Comparison of ENCODE assay signal across 24 mouse cellular contexts in the genomic region with DNA sequence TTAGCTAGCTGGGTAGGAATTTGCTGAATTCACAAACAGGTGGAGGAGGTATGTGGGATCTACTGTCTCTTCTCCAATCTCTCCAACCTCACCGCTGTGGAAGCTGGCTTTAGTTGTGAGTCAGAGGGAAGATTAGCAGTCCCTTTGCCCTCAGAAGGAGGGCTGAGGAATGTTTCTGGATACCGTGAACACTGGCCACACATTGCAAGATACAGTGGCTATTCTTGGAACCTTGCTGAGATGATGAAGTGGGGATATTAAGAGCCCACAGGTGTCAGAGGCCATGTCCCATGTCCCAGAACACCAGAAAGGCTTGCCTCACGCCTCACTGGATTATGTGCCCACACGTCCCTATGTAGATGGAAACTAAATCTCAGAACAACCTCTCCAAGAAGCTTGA. TPM values are rescaled to one million over a fixed set of nuclear protein-coding genes. Genes with fewer than 3 reads are reported as not detected.
DNase-seq lines count a peak whose midpoint lies in the region; ATAC-seq and TF ChIP-seq lines count a peak whose summit lies in the region.
"Had no signal": no experiment of that assay in that cellular context is flagged by ENCODE, and none has a peak within 500 bp of the region (broad histone marks: within the 10 kb centered on the region; RNA-seq: fewer than 3 reads in every experiment).

No protein-coding gene starts in this region.

- peak overlapping the region; percentile 69 for H3K27ac ChIP-seq in heart, embryonic 13.5 days (replicated peaks)
- peak overlapping the region; percentile 74 for H3K27ac ChIP-seq in heart, postnatal 0 days (ENCODE audit: low read depth)
- H3K27ac ChIP-seq in stomach, postnatal 0 days (replicated peaks) = no peak overlapping the region
- H3K27ac ChIP-seq: embryonic facial prominence, embryonic 10.5 days; forebrain, embryonic 13.5 days; hindbrain, embryonic 14.5 days; intestine, embryonic 15.5 days had no signal

- no peaks in the 10 kb centered on the region for H3K9me3 ChIP-seq in heart, embryonic 13.5 days
- H3K9me3 ChIP-seq in heart, postnatal 0 days (replicated peaks; ENCODE audit: control insufficient read depth, low read length) = no peaks in the 10 kb centered on the region
- H3K9me3 ChIP-seq in stomach, postnatal 0 days (ENCODE audit: control insufficient read depth, low read length) = no peaks in the 10 kb centered on the region
- H3K9me3 ChIP-seq: embryonic facial prominence, embryonic 10.5 days; forebrain, embryonic 13.5 days; intestine, embryonic 15.5 days had no signal

- no peak for ATAC-seq in heart, embryonic 13.5 days (ENCODE audit: extremely low read depth, insufficient number of reproducible peaks, low FRiP score, low TSS enrichment)
- ATAC-seq in heart, postnatal 0 days (ENCODE audit: insufficient read depth, low read depth) = peak; percentile 60
- ATAC-seq in Patski = peak; percentile 96
- no peak for ATAC-seq in stomach, postnatal 0 days (ENCODE audit: low FRiP score, low TSS enrichment)
- ATAC-seq: activated CD4-positive, CD25-positive, alpha-beta regulatory T cell, adult 4 months; forebrain, embryonic 13.5 days; forebrain, postnatal 0 days; intestine, embryonic 15.5 days had no signal

- H3K9ac ChIP-seq in heart, embryonic 13.5 days = no peak overlapping the region
- H3K9ac ChIP-seq in heart, postnatal 0 days (replicated peaks; ENCODE audit: low read depth, low read length) = no peak overlapping the region
- no peak overlapping the region for H3K9ac ChIP-seq in stomach, postnatal 0 days (ENCODE audit: low read length)
- H3K9ac ChIP-seq: forebrain, embryonic 13.5 days; forebrain, postnatal 0 days; hindbrain, embryonic 14.5 days; intestine, embryonic 15.5 days had no signal

- peaks cover 34% of the 10 kb centered on the region for H3K4me1 ChIP-seq in heart, embryonic 13.5 days
- peaks cover 7% of the 10 kb centered on the region; the same call in 1 of the 2 replicates for H3K4me1 ChIP-seq in heart, postnatal 0 days (ENCODE audit: control insufficient read depth, insufficient read depth)
- H3K4me1 ChIP-seq in stomach, postnatal 0 days (replicated peaks; ENCODE audit: control insufficient read depth, insufficient read depth) = no peaks in the 10 kb centered on the region
- H3K4me1 ChIP-seq: embryonic facial prominence, embryonic 10.5 days; forebrain, embryonic 13.5 days; intestine, embryonic 15.5 days had no signal

- H3K4me3 ChIP-seq in heart, embryonic 13.5 days = no peak overlapping the region
- H3K4me3 ChIP-seq in heart, postnatal 0 days (ENCODE audit: low read depth, low read length) = no peak overlapping the region
- no peak overlapping the region for H3K4me3 ChIP-seq in stomach, postnatal 0 days (ENCODE audit: low read depth, low read length)
- H3K4me3 ChIP-seq: embryonic facial prominence, embryonic 10.5 days; forebrain, embryonic 13.5 days; intestine, embryonic 15.5 days had no signal

- DNase-seq in heart, adult 11 months = no peak
- peak; percentile 36 for DNase-seq in heart, postnatal 0 days (ENCODE audit: low spot score)
- no peak for DNase-seq in heart, adult 9 months (ENCODE audit: low spot score in 2 of 2)
- DNase-seq in Patski (ENCODE audit: low read depth, low spot score) = peak; percentile 82
- DNase-seq in stomach, postnatal 0 days (ENCODE audit: low spot score) = no peak
- DNase-seq: adrenal gland, postnatal 14 days; B cell, adult 2 months; cerebellum, adult 11-12 months; cerebellum, adult 9-10 months; forebrain, postnatal 0 days; gastrocnemius, postnatal 14 days; kidney, adult 18-20 months had no signal

- peak overlapping the region; percentile 42 for H3K4me2 ChIP-seq in heart, embryonic 13.5 days
- H3K4me2 ChIP-seq in heart, postnatal 0 days (ENCODE audit: low read depth, low read length) = peak overlapping the region; percentile 27
- no peak overlapping the region for H3K4me2 ChIP-seq in stomach, postnatal 0 days (replicated peaks; ENCODE audit: low read depth)
- H3K4me2 ChIP-seq: forebrain, embryonic 13.5 days; hindbrain, embryonic 14.5 days; intestine, embryonic 15.5 days had no signal

- TF ChIP-seq EP300 in heart, postnatal 0 days (IDR thresholded peaks at IDR 0.05; ENCODE audit: low read depth) = peak; percentile 28; the same call in 1 of the 2 replicates
- no peak for TF ChIP-seq EP300 in stomach, postnatal 0 days (optimal IDR thresholded peaks at IDR 0.05)

- CTCF ChIA-PET in Patski (lab: Charles Lee) = interaction anchor here (1.3 to 3.0 kb wide), 2 partner anchors 12 to 734 kb away, joined by 3 to 10 read pairs; no protein-coding TSS in a partner anchor

- in situ Hi-C loops in Patski (cut with MboI; ENCODE audit: low pct_unique_long_range_greater_than_20kb) = loop anchor here (10.0 kb wide), 2 partner anchors 184 to 574 kb away; no protein-coding TSS in a partner anchor

- no peaks in the 10 kb centered on the region for H3K27me3 ChIP-seq in heart, embryonic 13.5 days (replicated peaks)
- no peaks in the 10 kb centered on the region for H3K27me3 ChIP-seq in heart, postnatal 0 days (ENCODE audit: control insufficient read depth, insufficient read depth, low read length)
- no peaks in the 10 kb centered on the region for H3K27me3 ChIP-seq in Patski
- no peaks in the 10 kb centered on the region for H3K27me3 ChIP-seq in stomach, postnatal 0 days (ENCODE audit: control insufficient read depth, insufficient read depth, low read length)
- H3K27me3 ChIP-seq: forebrain, embryonic 13.5 days; intestine, embryonic 15.5 days had no signal

- H3K36me3 ChIP-seq in heart, embryonic 13.5 days = no peaks in the 10 kb centered on the region
- no peaks in the 10 kb centered on the region for H3K36me3 ChIP-seq in heart, postnatal 0 days (replicated peaks; ENCODE audit: control insufficient read depth, insufficient read depth, low read length)
- H3K36me3 ChIP-seq in stomach, postnatal 0 days (ENCODE audit: control insufficient read depth, insufficient read depth, low read length) = no peaks in the 10 kb centered on the region
- H3K36me3 ChIP-seq: embryonic facial prominence, embryonic 10.5 days; intestine, embryonic 15.5 days had no signal

- TF ChIP-seq CTCF in heart, postnatal 0 days (IDR thresholded peaks at IDR 0.05; ENCODE audit: low read depth) = no peak
- no peak for TF ChIP-seq CTCF in Patski (IDR thresholded peaks at IDR 0.05)
- no peak for TF ChIP-seq CTCF in stomach, postnatal 0 days (IDR thresholded peaks at IDR 0.05; ENCODE audit: low read depth)

- POLR2A ChIA-PET in Patski (lab: Charles Lee) = no interaction called here

- 25% methylated on average over 4 of the region's 4 CpGs for WGBS in heart, embryonic 13.5 days
- 18% methylated on average over 4 of the region's 4 CpGs for WGBS in heart, postnatal 0 days
- 75% methylated on average over 4 of the region's 4 CpGs for WGBS in stomach, postnatal 0 days

RNA-seq across cellular contexts. Expression of a gene that starts 17.0 kb away (rescaled TPM):
- polyA plus RNA-seq in heart, embryonic 13.5 days (2015; fragmentation: Nextera tagmentation; extraction: Ambion mirVana) = 196 and 217 TPM in 2 replicates
- total RNA-seq in heart, postnatal 0 days (2014; rRNA removed; ENCODE audit: low replicate concordance) = 836 and 965 TPM in 2 replicates
- polyA plus RNA-seq in heart, postnatal 0 days (2015; fragmentation: Nextera tagmentation; extraction: Ambion mirVana) = 809 and 872 TPM in 2 replicates
- 0.17 TPM for polyA plus RNA-seq in Patski (2021)
- polyA plus RNA-seq in stomach, postnatal 0 days (2015; fragmentation: Nextera tagmentation; extraction: Ambion mirVana) = 2.5 and 2.6 TPM in 2 replicates
- total RNA-seq: hematopoietic stem cell, adult 5-6 weeks; MEL had no signal
- polyA plus RNA-seq: activated CD4-positive, CD25-positive, alpha-beta regulatory T cell, adult 4 months had no signal

RNA-seq across cellular contexts. Expression of a gene that starts 59.4 kb away (rescaled TPM):
- not detected in 2 replicates for polyA plus RNA-seq in heart, embryonic 13.5 days (2015; fragmentation: Nextera tagmentation; extraction: Ambion mirVana)
- not detected in 2 replicates for total RNA-seq in heart, postnatal 0 days (2014; rRNA removed; ENCODE audit: low replicate concordance)
- polyA plus RNA-seq in heart, postnatal 0 days (2015; fragmentation: Nextera tagmentation; extraction: Ambion mirVana) = not detected in 2 replicates
- polyA plus RNA-seq in Patski (2021) = not detected
- polyA plus RNA-seq in stomach, postnatal 0 days (2015; fragmentation: Nextera tagmentation; extraction: Ambion mirVana) = not detected in 2 replicates
- total RNA-seq: adrenal gland, adult 18-20 months; adrenal gland, postnatal 14 days; gastrocnemius, adult 18-20 months; gastrocnemius, postnatal 14 days; hematopoietic stem cell, adult 5-6 weeks; MEL had no signal
- polyA plus RNA-seq: activated CD4-positive, CD25-positive, alpha-beta regulatory T cell, adult 4 months; gonadal fat pad, adult 2 months; intestine, embryonic 15.5 days; kidney, embryonic 14.5 days had no signal

Comparison
In these comparisons a context has a peak if more than half of its experiments do, and no peak if none do; other contexts are left out.
1. ATAC-seq: peak in heart, postnatal 0 days (single experiment) and Patski (single experiment); none in heart, embryonic 13.5 days (single experiment) and stomach, postnatal 0 days (single experiment).
2. DNase-seq: peak in heart, postnatal 0 days (single experiment) and Patski (single experiment); none in heart, adult 11 months (single experiment), heart, adult 9 months (0 of 2) and stomach, postnatal 0 days (single experiment).
3. RNA of a gene that starts 17.0 kb away (polyA plus RNA-seq): 809 to 872 TPM in heart, postnatal 0 days and 196 to 217 TPM in heart, embryonic 13.5 days; 2.5 to 2.6 TPM in stomach, postnatal 0 days and 0.17 TPM in Patski (single experiment); every median in the first group is over 10 times any median in the second.